Mouse (Mus musculus) liver, embryonic 15.5 days (tissue): ENCODE data around the gene Mybphl. TPM values are rescaled to one million over a fixed set of nuclear protein-coding genes. Genes with fewer than 3 reads are reported as not detected.
A peak's percentile ranks its signal among the peaks of the same experiment; 100 is the strongest.

ENCODE experiments used
- ATAC-seq: fragments of 200-750 bp; cut with Nextera tagmentation; 2 replicates; pipeline ENCODE4 v1.8.0; 2017; ENCODE audit warnings: moderate number of reproducible peaks, mild to moderate bottlenecking, moderate library complexity; ENCODE audit not compliant: insufficient read depth
- H3K27ac ChIP-seq: fragments of 300-500 bp; sonication (generic); replicated peaks from 2 replicates; pipeline ENCODE4 v1.5.1; 2015; ENCODE audit warnings: mild to moderate bottlenecking, inconsistent platforms
- H3K27me3 ChIP-seq: fragments of 300-500 bp; sonication (generic); 2 replicates; pipeline ENCODE4 v1.6.1; 2015; ENCODE audit warnings: mild to moderate bottlenecking, inconsistent platforms
- H3K36me3 ChIP-seq: fragments of 300-500 bp; sonication (generic); replicated peaks from 2 replicates; pipeline ENCODE4 v1.6.1; 2015; ENCODE audit warnings: moderate library complexity, mild to moderate bottlenecking, inconsistent platforms
- H3K4me1 ChIP-seq: fragments of 300-500 bp; sonication (generic); replicated peaks from 2 replicates; pipeline ENCODE4 v1.6.1; 2015; ENCODE audit warnings: inconsistent platforms
- H3K4me2 ChIP-seq: fragments of 300-500 bp; sonication (generic); 2 replicates; pipeline ENCODE4 v1.6.1; 2015; ENCODE audit warnings: moderate library complexity, mild to moderate bottlenecking, inconsistent platforms
- H3K4me3 ChIP-seq: fragments of 300-500 bp; sonication (generic); replicated peaks from 2 replicates; pipeline ENCODE4 v1.5.1; 2015; ENCODE audit warnings: mild to moderate bottlenecking, inconsistent platforms
- H3K9ac ChIP-seq: fragments of 300-500 bp; sonication (generic); 2 replicates; pipeline ENCODE4 v1.6.1; 2015; ENCODE audit warnings: moderate library complexity, mild to moderate bottlenecking, inconsistent platforms
- H3K9me3 ChIP-seq: fragments of 300-500 bp; sonication (generic); replicated peaks from 2 replicates; pipeline ENCODE4 v1.6.1; 2016; ENCODE audit warnings: inconsistent platforms
- WGBS: fragments of 180-500 bp; shearing (Covaris S2); methylation state at CpG from one replicate; pipeline ENCODE4 v1.1.7; 2015; ENCODE audit warnings: mixed read lengths; ENCODE audit not compliant: insufficient replicate concordance; 5-methylcytosine and 5-hydroxymethylcytosine counted together
- polyA plus RNA-seq: library from polyadenylated mRNA; unstranded; fragments of >200 nt; fragmentation: Nextera tagmentation; extraction: Ambion mirVana; gene quantifications from 2 replicates; pipeline ENCODE4 v1.2.1, GENCODE M21; 2015

Mybphl gene
- polyA plus RNA-seq, 1 experiment from 2014 or later = 0.56 TPM

GRCm38 (mm10) chr3:108372274-108372673, 7.6 kb downstream of the Mybphl start:
- H3K27me3 ChIP-seq = no peaks in the 10 kb centered on the region
- peaks cover 13% of the 10 kb centered on the region; the same call in 1 of the 2 replicates for H3K4me1 ChIP-seq
- no peak overlapping the region for H3K27ac ChIP-seq
- H3K9ac ChIP-seq = no peak overlapping the region
- no peaks in the 10 kb centered on the region for H3K36me3 ChIP-seq
- no peak overlapping the region for H3K4me2 ChIP-seq
- WGBS = 45% methylated on average over 3 of the region's 3 CpGs
- no peak overlapping the region for H3K4me3 ChIP-seq
- no peak for ATAC-seq
- no peaks in the 10 kb centered on the region for H3K9me3 ChIP-seq

DNA sequence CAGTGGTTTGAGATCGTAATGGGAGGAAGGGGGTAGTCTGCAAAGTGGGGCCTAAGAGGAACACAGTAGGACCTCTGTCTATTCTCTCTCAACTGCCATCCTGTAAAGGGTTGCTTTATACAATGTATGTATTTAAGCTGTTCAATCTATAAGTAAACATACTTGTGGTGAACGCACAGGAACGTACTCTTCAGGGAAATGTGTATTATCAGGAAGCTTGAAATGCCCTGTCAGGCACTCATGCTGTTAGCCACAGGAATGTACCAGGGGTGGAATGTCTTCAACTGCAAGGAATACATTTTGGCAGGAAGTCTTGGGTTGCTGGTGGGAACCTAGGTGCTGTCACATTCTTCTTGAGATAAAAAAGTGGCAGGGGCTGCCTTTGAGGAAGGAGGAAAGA, 8.0 kb downstream of the Mybphl start:
- no peak overlapping the region for H3K9ac ChIP-seq
- ATAC-seq = no peak

GRCm38 (mm10) chr3:108378875-108379663, 14.4 kb downstream of the Mybphl start:
- H3K9ac ChIP-seq = no peak overlapping the region
- ATAC-seq = no peak
- 66% methylated on average over 7 of the region's 7 CpGs for WGBS
- no peaks in the 10 kb centered on the region for H3K9me3 ChIP-seq
- H3K36me3 ChIP-seq = no peaks in the 10 kb centered on the region
- no peak overlapping the region for H3K4me3 ChIP-seq
- no peak overlapping the region for H3K27ac ChIP-seq
- no peaks in the 10 kb centered on the region for H3K27me3 ChIP-seq
- peaks cover 42% of the 10 kb centered on the region for H3K4me1 ChIP-seq
- H3K4me2 ChIP-seq = no peak overlapping the region

More for the DNA sequence above, 8.0 kb downstream of the Mybphl start:
- Histone ChIP-seq H3K36me3 (no peaks in the 10 kb centered on the region), H3K4me1 (peaks cover 10% of the 10 kb centered on the region; the same call in 1 of the 2 replicates), H3K4me3 (no peak overlapping the region), H3K9me3 (no peaks in the 10 kb centered on the region), H3K4me2 (no peak overlapping the region), H3K27ac (no peak overlapping the region), H3K27me3 (no peaks in the 10 kb centered on the region)
- 51% methylated on average over 3 of the region's 3 CpGs for WGBS

DNA sequence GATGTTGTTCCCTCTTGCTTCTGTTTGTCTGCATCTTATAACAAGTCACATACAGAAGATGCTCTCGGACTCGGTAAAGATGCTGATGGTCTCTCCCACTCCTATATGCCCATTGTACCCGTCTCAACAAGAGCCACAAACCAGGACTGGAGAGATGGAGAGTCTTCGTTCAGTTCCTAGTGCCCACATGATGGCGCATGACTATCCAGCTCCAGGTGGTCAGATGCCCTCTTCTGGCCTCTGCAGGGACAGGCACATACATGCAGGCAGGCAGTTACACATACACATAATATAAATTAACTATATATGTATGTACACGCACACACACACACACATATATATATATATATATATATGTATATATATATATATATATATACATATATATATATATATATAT, 16.0 kb downstream of the Mybphl start:
- H3K27me3 ChIP-seq = no peaks in the 10 kb centered on the region
- ATAC-seq = no peak
- H3K9me3 ChIP-seq = no peaks in the 10 kb centered on the region
- H3K9ac ChIP-seq = no peak overlapping the region
- H3K4me1 ChIP-seq = peaks cover 54% of the 10 kb centered on the region
- no peak overlapping the region for H3K4me2 ChIP-seq
- H3K4me3 ChIP-seq = no peak overlapping the region
- WGBS = 61% methylated on average over 6 of the region's 6 CpGs
- H3K27ac ChIP-seq = no peak overlapping the region
- H3K36me3 ChIP-seq = peaks cover 6% of the 10 kb centered on the region

DNA sequence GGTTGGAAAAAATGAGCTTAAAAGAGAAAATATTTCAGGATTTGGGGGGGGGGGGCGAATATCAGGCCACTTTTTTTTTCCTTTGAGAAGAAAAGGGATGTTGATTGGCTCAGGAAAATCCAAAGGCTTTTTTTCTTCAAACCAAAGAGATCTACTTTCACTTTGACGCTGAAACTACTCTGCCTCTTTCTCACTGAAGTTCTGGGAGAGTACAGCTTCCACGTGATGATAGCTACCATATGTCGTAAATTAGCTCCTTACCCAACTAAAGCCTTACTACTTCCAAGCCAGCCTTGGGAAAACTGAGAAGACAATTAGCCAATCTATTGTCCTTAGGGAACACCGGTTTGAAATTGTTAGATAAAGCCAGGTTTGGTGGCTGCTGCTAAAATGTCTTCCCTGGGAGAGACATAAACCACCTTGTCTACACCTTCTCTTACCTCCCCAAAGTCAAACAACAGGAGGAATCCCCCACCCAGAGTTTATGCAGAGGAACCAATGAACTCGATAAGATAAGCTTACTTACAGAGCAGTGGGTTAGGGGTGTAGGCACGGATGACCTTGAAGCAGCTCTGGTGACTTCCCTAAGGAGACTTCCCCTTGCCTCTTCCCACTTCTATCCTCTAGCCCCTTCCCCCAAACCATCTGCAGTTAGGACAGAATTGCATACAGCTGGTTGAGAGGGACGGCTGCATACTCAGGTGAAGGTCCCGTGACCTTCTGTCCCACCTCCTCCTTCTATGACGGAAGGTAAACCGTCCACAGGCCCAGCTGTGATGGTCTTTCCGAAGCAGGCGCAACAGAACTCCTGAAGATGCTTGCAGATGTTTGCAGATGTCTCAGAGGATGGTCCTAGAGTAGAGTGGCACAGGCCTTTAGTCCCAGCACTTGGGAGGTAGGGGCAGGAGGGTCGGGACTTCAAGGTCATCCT, 17.5 kb downstream of the Mybphl start:
- peaks cover 21% of the 10 kb centered on the region for H3K36me3 ChIP-seq
- no peaks in the 10 kb centered on the region for H3K27me3 ChIP-seq
- no peak overlapping the region for H3K27ac ChIP-seq
- H3K9me3 ChIP-seq = no peaks in the 10 kb centered on the region
- no peak for ATAC-seq
- H3K4me3 ChIP-seq = peak overlapping the region; percentile 36
- peak overlapping the region; percentile 40 for H3K9ac ChIP-seq
- H3K4me2 ChIP-seq = peak overlapping the region; percentile 79
- H3K4me1 ChIP-seq = peaks cover 54% of the 10 kb centered on the region
- 45% methylated on average over 14 of the region's 14 CpGs for WGBS

- H3K27me3 ChIP-seq = no peaks in the 10 kb centered on the region
- peak within 1 kb of the TSS; percentile 73 for H3K4me3 ChIP-seq
- peak within 1 kb of the TSS; percentile 79 for H3K4me2 ChIP-seq
- no peaks in the 10 kb centered on the region for H3K9me3 ChIP-seq
- H3K9ac ChIP-seq = peak within 1 kb of the TSS; percentile 64
- 2% methylated on average over 44 of the region's 44 CpGs for WGBS
- H3K36me3 ChIP-seq = peaks cover 27% of the 10 kb centered on the region
- peak within 1 kb of the TSS; percentile 58 for H3K27ac ChIP-seq
- peak; percentile 88 for ATAC-seq
- peaks cover 53% of the 10 kb centered on the region for H3K4me1 ChIP-seq
Measured at GRCm38 (mm10) chr3:108383485-108384354, 19.0 kb downstream of the Mybphl start, which contains the start of gene Psrc1. Psrc1 (plus strand) TSS chr3:108383839.

DNA sequence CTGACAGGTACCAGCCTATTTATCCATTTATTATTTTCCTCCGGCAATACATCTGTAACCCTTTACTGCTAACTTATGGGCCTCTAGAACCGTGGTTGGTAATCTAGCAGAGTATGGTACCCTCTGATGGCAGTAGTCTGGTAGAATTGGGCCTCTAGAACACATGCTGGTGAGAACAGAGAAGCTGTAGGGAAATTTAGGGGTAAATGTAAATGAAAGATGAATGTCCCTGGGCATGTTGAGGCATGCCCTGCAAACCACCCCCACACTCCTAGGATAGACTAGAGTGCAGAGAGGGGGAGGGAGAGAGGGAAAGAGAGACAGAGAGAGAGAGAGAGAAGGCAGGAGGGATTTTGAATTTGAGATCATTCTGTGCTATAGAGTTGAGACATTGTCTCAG, 19.7 kb downstream of the Mybphl start:
- ATAC-seq = no peak
- H3K9me3 ChIP-seq = no peaks in the 10 kb centered on the region
- peak overlapping the region; percentile 79 for H3K4me2 ChIP-seq
- peak overlapping the region; percentile 64 for H3K9ac ChIP-seq
- H3K27ac ChIP-seq = no peak overlapping the region
- no peaks in the 10 kb centered on the region for H3K27me3 ChIP-seq
- H3K4me1 ChIP-seq = peaks cover 53% of the 10 kb centered on the region
- H3K36me3 ChIP-seq = peaks cover 27% of the 10 kb centered on the region
- 47% methylated on average over 2 of the region's 2 CpGs for WGBS
- H3K4me3 ChIP-seq = peak overlapping the region; percentile 73

GRCm38 (mm10) chr3:108386186-108386585, 21.5 kb downstream of the Mybphl start:
- H3K36me3 ChIP-seq = peaks cover 27% of the 10 kb centered on the region
- H3K27me3 ChIP-seq = no peaks in the 10 kb centered on the region
- no peak for ATAC-seq
- H3K4me1 ChIP-seq = peaks cover 47% of the 10 kb centered on the region
- H3K27ac ChIP-seq = no peak overlapping the region
- H3K9ac ChIP-seq = no peak overlapping the region
- H3K4me2 ChIP-seq = no peak overlapping the region
- WGBS = 83% methylated on average over 10 of the region's 10 CpGs
- no peak overlapping the region for H3K4me3 ChIP-seq
- no peaks in the 10 kb centered on the region for H3K9me3 ChIP-seq

- WGBS = 0% methylated on average over 5 of the region's 5 CpGs
- Histone ChIP-seq H3K9ac (no peak overlapping the region), H3K9me3 (no peaks in the 10 kb centered on the region), H3K4me2 (peak overlapping the region; percentile 29; the same call in 1 of the 2 replicates), H3K4me3 (no peak overlapping the region), H3K27me3 (no peaks in the 10 kb centered on the region; the same call in 1 of the 2 replicates), H3K27ac (0 out of 2 replicates have a peak overlapping the region, but pooled peaks have one; percentile 14), H3K4me1 (peaks cover 24% of the 10 kb centered on the region), H3K36me3 (peaks cover 27% of the 10 kb centered on the region)
- peak; percentile 56 for ATAC-seq
Measured at GRCm38 (mm10) chr3:108389111-108389545, 24.4 kb downstream of the Mybphl start.

GRCm38 (mm10) chr3:108392299-108392698, 27.6 kb downstream of the Mybphl start:
- Histone ChIP-seq H3K27ac (no peak overlapping the region), H3K9ac (no peak overlapping the region), H3K9me3 (no peaks in the 10 kb centered on the region), H3K27me3 (no peaks in the 10 kb centered on the region; the same call in 1 of the 2 replicates), H3K36me3 (peaks cover 5% of the 10 kb centered on the region; the same call in 1 of the 2 replicates), H3K4me3 (no peak overlapping the region), H3K4me2 (no peak overlapping the region), H3K4me1 (peaks cover 12% of the 10 kb centered on the region)
- ATAC-seq = no peak
- WGBS = 35% methylated on average over 10 of the region's 10 CpGs
